ENCODE assay signal across 23 mouse cellular contexts in the genomic region with DNA sequence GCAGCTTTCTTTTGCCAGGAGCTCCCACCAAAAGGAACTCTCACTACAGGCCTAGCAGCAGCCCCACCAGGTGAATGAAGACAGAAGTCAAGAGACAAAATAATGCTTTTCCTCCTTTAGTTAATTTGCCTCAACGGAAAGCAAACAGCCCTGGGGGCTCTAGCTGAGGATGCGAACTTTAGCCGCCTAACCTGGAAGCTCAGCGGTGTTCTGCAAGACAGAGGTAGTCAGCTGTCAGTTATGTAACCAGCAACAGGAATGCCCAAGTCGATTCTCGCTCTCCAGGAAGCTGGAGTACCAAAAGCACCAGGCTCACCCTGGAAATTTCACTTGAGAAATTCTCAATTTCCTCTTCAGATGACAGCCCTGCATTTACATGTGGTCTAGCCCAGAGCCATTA.
"Had no signal": no experiment of that assay in that cellular context is flagged by ENCODE, and none has a peak within 500 bp of the region (broad histone marks: within the 10 kb centered on the region; RNA-seq: fewer than 3 reads in every experiment).

No protein-coding gene starts in this region.

- DNase-seq: gastrocnemius, postnatal 14 days; gastrocnemius, postnatal 36 days; heart, adult 11 months; heart, adult 2 months; heart, postnatal 14 days; heart, postnatal 36 days; kidney, adult 11 months; layer of hippocampus, adult 9-11 months; layer of hippocampus, postnatal 36 days; left cerebral cortex, postnatal 4 days had no signal

- H3K4me1 ChIP-seq: hindbrain, embryonic 13.5 days; limb, embryonic 15.5 days had no signal

- H3K36me3 ChIP-seq: heart, embryonic 13.5 days; heart, embryonic 15.5 days; hindbrain, embryonic 13.5 days; hindbrain, embryonic 15.5 days; kidney, embryonic 15.5 days; limb, embryonic 13.5 days; limb, embryonic 15.5 days; liver, embryonic 12.5 days had no signal

- H3K4me2 ChIP-seq: heart, embryonic 11.5 days; heart, embryonic 13.5 days; heart, embryonic 15.5 days; hindbrain, embryonic 13.5 days; hindbrain, embryonic 15.5 days; kidney, embryonic 15.5 days; limb, embryonic 13.5 days; limb, embryonic 15.5 days; liver, embryonic 12.5 days had no signal

- ATAC-seq: hindbrain, postnatal 0 days; intestine, embryonic 16.5 days; liver, embryonic 12.5 days had no signal

- H3K4me3 ChIP-seq: heart, adult 2 months; heart, embryonic 13.5 days; heart, embryonic 15.5 days; hindbrain, embryonic 13.5 days; hindbrain, embryonic 15.5 days; kidney, embryonic 15.5 days; limb, embryonic 13.5 days; limb, embryonic 15.5 days; liver, embryonic 12.5 days had no signal

- H3K9ac ChIP-seq: heart, embryonic 13.5 days; heart, embryonic 15.5 days; hindbrain, embryonic 13.5 days; hindbrain, embryonic 15.5 days; kidney, embryonic 15.5 days; limb, embryonic 13.5 days; limb, embryonic 15.5 days; liver, embryonic 12.5 days; liver, embryonic 14.5 days had no signal

- H3K27me3 ChIP-seq: hindbrain, embryonic 13.5 days; hindbrain, embryonic 15.5 days; kidney, embryonic 15.5 days; limb, embryonic 13.5 days; limb, embryonic 15.5 days had no signal

- H3K27ac ChIP-seq: heart, adult 2 months; heart, embryonic 13.5 days; heart, embryonic 15.5 days; hindbrain, embryonic 13.5 days; hindbrain, embryonic 15.5 days; hindbrain, postnatal 0 days; kidney, embryonic 15.5 days; kidney, postnatal 0 days; limb, embryonic 13.5 days; limb, embryonic 15.5 days; liver, embryonic 12.5 days; liver, embryonic 14.5 days had no signal

- H3K9me3 ChIP-seq: heart, embryonic 13.5 days; heart, embryonic 15.5 days; hindbrain, embryonic 15.5 days; kidney, embryonic 15.5 days; limb, embryonic 13.5 days; limb, embryonic 15.5 days; liver, embryonic 12.5 days had no signal
